Mouse (Mus musculus) layer of hippocampus, adult 9-10 months (tissue): ENCODE measurements around the gene Olfr575.

Experiments
- DNase-seq: peaks from one replicate; pipeline ENCODE4 v3.0.0; 2022; ENCODE audit warnings: low spot score

Olfr575 gene

DNA sequence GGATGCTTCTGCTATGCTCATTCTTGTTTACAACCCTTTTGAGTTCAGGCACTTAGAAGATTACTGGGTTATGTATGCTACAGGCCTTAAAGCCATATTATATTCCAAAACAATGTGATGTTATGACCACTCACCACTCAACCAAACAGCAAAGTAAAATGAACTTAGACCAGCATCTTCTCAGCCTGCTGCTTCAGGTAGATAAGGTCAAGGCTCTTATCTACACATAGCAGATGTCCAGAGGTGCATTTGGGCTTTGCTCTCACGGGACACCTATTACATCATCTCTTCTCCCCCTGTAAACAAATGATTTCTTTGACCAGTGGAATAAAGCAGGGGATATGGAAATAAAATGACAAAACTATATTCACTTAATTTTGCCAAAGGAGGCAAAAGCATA lies at the start of gene Olfr575:
Gene Olfr575, minus strand, starts transcription at position 183 of the 400 bp plus-strand sequence.
- DNase-seq = no peak

DNA sequence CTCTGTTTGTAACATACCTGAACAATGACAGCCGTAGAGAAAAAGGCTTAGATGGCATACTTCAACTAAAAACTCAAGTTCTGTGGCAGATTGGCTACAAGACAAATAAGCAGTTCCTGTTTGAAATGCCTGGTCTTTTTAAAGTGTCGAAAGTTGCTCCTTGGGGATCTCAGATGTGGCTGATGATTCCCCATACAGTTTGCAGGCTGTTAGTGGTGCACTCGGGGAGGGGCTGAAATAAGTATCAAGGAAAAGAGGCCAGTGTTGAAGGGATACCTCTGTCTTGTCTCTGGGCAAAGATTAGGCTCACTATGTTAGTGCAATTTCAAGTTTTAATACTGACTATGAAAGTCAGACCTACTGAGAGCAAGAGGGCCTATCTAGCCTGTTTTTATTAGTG lies 30.6 kb upstream of the Olfr575 start, which contains the start of gene Olfr578:
Gene Olfr578, minus strand, starts transcription at position 101 of the 400 bp plus-strand sequence.
- no peak for DNase-seq

- DNase-seq = no peak
Observed at GRCm38 (mm10) chr7:102975843-102976242, 17.3 kb upstream of the Olfr575 start, which contains the start of gene Olfr577. Olfr577 (minus strand) TSS chr7:102975943.

GRCm38 (mm10) chr7:102974399-102974798 lies 15.8 kb upstream of the Olfr575 start:
- no peak for DNase-seq

- no peak for DNase-seq
Observed at GRCm38 (mm10) chr7:102962360-102962759, 3.8 kb upstream of the Olfr575 start, which contains the start of gene Olfr576. Olfr576 (plus strand) TSS chr7:102962660.

GRCm38 (mm10) chr7:102958137-102958536 lies 438 bp downstream of the Olfr575 start:
- no peak for DNase-seq

GRCm38 (mm10) chr7:102950732-102951131 lies 7.8 kb downstream of the Olfr575 start:
- no peak for DNase-seq

DNA sequence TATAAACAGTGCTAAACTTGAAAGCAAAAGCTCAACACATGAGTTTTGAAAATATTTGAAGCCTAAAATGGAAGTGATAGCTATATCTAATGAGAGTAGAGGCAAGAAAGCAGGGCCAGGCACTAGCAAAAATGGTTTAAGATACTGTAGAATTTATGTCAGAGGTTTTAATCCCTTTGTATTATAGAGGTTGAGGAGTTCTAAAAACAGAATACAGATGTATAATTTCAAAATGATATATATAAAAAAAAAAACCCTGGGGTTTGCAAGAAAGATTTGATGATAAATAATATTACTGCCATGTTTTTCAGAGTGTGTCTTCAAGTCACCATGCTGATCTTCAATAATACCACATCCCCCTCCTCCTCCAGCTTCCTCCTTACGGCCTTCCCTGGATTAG lies 10.4 kb downstream of the Olfr575 start, which contains the start of gene Olfr574:
Gene Olfr574, plus strand, starts transcription at position 301 of the 400 bp plus-strand sequence.
- no peak for DNase-seq

DNA sequence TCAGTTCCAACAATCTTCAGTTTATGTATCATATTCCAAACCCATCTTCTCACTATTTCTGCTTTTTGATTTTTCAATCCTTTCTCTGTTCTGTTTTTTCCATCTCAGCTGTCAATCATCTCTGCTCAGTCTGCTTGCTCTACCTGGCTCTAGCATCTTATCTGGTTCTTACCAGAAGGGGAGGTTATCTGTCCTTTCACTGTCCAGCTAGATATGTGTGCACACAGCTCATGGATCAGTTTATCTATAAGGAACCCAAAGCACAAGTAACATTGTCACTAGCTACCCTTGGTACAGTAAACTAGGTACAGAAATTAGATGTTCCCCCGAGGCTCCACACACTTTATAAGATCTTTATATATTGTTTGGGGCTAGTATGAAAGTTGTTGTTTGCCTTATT lies 15.2 kb downstream of the Olfr575 start:
- no peak for DNase-seq

- DNase-seq = no peak
Observed at GRCm38 (mm10) chr7:102942475-102942874, 16.1 kb downstream of the Olfr575 start, which contains the start of gene Olfr573-ps1. Olfr573-ps1 (minus strand) TSS chr7:102942575.

DNA sequence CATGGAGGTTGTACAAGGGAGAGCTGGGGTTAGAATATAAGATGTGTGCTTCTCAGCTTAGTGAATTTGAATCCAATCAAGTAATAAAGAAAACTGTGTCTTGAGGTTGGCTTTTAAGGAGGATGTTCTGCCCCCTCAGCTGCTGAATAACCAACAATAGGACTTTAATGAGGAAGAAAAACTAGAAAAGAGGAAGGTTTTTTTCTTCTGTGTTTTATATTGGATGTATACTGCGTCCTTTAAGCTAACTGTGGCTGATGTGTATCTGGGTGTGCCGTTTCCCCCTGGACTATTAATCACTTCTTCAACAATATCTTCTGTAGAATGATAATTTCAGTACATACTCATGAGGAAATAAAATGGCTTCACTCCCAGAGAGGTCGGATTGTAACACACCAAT lies 31.5 kb downstream of the Olfr575 start:
- DNase-seq = no peak

DNA sequence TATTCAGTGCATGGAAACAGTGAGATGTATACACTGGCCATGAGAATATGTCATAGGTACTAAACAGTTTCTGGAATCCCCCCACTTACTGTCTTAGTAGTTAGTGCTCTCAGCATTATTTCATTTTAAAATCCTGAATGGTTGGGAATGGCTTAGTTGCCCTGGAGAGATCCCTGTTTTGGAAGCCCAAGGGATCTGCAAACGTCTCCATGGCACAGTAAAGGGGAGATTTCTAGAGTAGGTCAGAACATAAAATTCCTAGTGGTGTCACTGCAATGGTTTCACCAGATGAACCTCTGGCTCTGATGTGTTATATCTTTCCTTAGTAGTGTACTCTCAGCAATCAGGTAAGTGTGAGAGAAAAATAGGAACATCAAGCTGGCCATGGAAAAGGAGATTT lies 34.5 kb downstream of the Olfr575 start, which contains the start of gene Olfr572:
Gene Olfr572, plus strand, starts transcription at position 301 of the 400 bp plus-strand sequence.
- no peak for DNase-seq

DNA sequence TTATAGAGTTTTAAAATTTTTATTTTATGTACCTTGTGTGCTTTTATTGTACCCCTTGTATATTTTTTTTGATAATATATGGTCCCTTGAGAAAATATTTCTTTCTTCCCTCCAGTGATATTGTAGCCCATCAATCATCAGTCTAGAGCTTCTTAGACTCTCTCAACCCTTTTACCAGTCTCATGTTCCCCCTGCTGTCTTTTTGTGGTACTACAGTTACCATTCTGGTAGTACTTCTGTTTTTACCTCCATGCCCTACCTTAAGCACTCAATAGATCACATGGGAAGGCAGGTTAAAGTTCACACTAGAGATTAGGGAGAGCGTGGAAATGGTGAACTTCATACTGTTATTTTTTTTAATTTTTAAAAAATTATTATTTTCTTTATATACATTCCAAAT lies 38.9 kb downstream of the Olfr575 start:
- DNase-seq = no peak

DNA sequence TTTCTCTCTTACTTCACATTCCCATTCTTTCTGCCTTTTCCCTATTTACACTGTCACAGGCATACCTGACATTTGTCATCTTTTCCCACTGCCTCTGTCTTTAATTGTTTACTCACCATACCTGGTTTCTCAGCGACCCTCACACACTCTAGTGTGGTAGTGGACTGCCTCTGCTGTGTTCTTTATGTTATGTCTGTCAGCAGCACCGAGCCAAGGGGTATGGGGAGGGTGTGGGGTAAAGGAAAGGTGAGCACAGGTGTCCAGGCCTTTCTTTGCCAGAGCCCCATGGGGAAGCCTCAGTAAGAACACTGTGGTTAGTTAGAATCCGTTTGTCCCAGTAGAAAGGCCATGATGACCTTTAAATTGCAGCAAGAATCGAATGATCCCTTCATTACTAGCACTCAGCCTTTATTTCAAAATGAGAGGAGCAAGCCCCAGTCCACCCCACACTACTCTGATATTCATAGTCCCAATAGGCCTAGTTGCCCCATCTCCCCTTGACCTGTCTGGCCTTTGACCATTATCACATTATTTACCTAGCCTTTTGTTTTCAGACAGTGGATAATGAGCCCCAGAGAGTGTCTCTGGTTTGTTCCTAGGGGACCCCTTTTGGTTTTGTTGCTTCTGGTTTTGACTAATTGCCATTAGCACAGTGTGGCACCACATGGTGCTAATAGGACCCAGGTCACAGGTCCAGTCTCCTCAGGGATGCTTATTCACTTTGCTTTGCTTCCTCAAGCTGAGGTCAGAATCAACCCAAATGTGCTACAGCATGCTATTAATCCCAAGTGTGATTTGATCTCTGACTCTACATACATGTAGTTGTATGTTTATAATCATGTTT lies 41.3 kb downstream of the Olfr575 start, which contains the start of gene Olfr571:
Gene Olfr571, minus strand, starts transcription at position 505 of the 844 bp plus-strand sequence.
- DNase-seq = no peak

GRCm38 (mm10) chr7:102916405-102916804 lies 42.2 kb downstream of the Olfr575 start:
- DNase-seq = no peak

DNA sequence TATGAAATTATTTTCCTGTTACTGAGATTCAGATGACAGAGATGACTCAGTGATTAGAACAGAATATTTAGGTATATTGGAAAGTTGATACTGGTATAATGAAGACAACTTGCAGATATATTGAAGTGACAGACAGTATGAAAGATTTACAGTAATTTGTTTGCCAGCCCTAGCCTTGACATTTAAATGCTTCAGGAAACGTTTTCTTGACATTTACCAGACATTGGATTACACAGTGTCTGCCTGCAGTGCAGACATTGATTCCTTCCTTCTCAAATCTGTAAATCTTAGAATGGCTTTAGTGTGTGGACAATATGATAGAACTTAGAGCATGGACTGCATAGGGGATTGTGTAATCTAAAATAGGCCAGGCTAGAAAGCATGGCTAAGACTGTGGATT lies 43.3 kb downstream of the Olfr575 start:
- DNase-seq = no peak
